Mouse (Mus musculus) heart, adult 11 months (tissue): Measurements from ENCODE around the gene Acox3.

Source experiments
- DNase-seq: peaks from one replicate; pipeline ENCODE4 v3.0.0; 2022

Gene Acox3

GRCm38 (mm10) chr5:35612722-35613121 lies 29.9 kb downstream of the Acox3 start:
- no peak for DNase-seq

- DNase-seq: no peak
Observed at GRCm38 (mm10) chr5:35616943-35617342, 34.1 kb downstream of the Acox3 start.

GRCm38 (mm10) chr5:35621114-35621513 lies 38.3 kb downstream of the Acox3 start:
- peak; percentile 95 for DNase-seq

- DNase-seq: peak; percentile 90
Observed at GRCm38 (mm10) chr5:35623831-35624230, 41.0 kb downstream of the Acox3 start.

GRCm38 (mm10) chr5:35624751-35625239 lies 42.0 kb downstream of the Acox3 start:
- peak; percentile 99 for DNase-seq

GRCm38 (mm10) chr5:35626408-35626807 lies 43.6 kb downstream of the Acox3 start:
- DNase-seq: no peak

- peak; percentile 90 for DNase-seq
Observed at GRCm38 (mm10) chr5:35627307-35627840, 44.5 kb downstream of the Acox3 start.

GRCm38 (mm10) chr5:35628685-35629084 lies 45.8 kb downstream of the Acox3 start:
- peak; percentile 99 for DNase-seq

GRCm38 (mm10) chr5:35629333-35629732 lies 46.5 kb downstream of the Acox3 start:
- DNase-seq: peak; percentile 88

GRCm38 (mm10) chr5:35630706-35631105 lies 47.9 kb downstream of the Acox3 start:
- no peak for DNase-seq

GRCm38 (mm10) chr5:35631224-35631623 lies 48.4 kb downstream of the Acox3 start:
- no peak for DNase-seq

- peak; percentile 92 for DNase-seq
Observed at GRCm38 (mm10) chr5:35631755-35632154, 48.9 kb downstream of the Acox3 start.

- DNase-seq: peak; percentile 98
Observed at GRCm38 (mm10) chr5:35632841-35633240, 50.0 kb downstream of the Acox3 start.

GRCm38 (mm10) chr5:35636016-35636415 lies 53.2 kb downstream of the Acox3 start:
- peak; percentile 99 for DNase-seq

GRCm38 (mm10) chr5:35641961-35642584 lies 59.2 kb downstream of the Acox3 start:
- DNase-seq: peak; percentile 94

GRCm38 (mm10) chr5:35643401-35644048 lies 60.7 kb downstream of the Acox3 start:
- DNase-seq: peak; percentile 94

GRCm38 (mm10) chr5:35644082-35644481 lies 61.2 kb downstream of the Acox3 start:
- peak; percentile 94 for DNase-seq

GRCm38 (mm10) chr5:35645938-35646493 lies 63.2 kb downstream of the Acox3 start:
- DNase-seq: peak; percentile 97

GRCm38 (mm10) chr5:35646927-35647326 lies 64.1 kb downstream of the Acox3 start:
- peak; percentile 98 for DNase-seq

- peak; percentile 98 for DNase-seq
Observed at GRCm38 (mm10) chr5:35647562-35647961, 64.7 kb downstream of the Acox3 start.

GRCm38 (mm10) chr5:35648230-35648629 lies 65.4 kb downstream of the Acox3 start:
- peak; percentile 94 for DNase-seq

- DNase-seq: peak; percentile 95
Observed at GRCm38 (mm10) chr5:35652319-35652718, 69.5 kb downstream of the Acox3 start.

GRCm38 (mm10) chr5:35652872-35653271 lies 70.0 kb downstream of the Acox3 start:
- no peak for DNase-seq
